Mouse (Mus musculus) heart, postnatal 0 days (tissue): Measurements from ENCODE around the gene Ccdc34.

ENCODE experiments used
- CTCF ChIP-seq: IDR thresholded peaks from 2 replicates; pipeline ENCODE4 v1.5.1; 2016; ENCODE audit warnings: antibody characterized with exemption, control low read depth, low read depth
- EP300 ChIP-seq: IDR thresholded peaks from 2 replicates; pipeline ENCODE4 v1.6.1; 2016; ENCODE audit warnings: antibody characterized with exemption, low read depth

DNA sequence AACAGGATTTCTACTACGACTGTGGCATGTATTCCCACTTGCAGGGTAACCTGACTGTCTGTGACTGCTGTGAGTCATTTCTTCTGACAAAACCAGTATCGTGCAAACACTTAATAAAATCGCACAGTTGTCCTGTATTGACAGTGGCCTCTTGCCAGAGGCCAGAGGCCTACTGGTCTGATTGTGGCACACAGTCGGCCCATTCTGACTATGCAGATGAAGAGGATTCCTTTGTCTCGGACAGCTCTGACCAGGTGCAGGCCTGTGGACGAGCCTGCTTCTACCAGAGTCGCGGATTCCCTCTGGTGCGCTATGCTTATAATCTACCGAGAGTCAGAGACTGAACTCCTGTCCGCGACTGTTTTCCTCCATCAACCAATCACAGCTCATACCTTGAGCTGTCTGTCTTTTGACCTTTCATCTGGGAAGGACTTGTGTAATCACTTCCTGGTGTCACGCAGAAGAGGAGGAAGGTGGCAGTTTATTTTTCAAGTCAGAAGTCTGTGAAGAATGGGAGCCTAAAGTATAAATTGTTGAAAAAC is 5.4 kb upstream of the Ccdc34 start:
- TF ChIP-seq CTCF (no peak), EP300 (no peak)
